Mouse (Mus musculus) layer of hippocampus, adult 9-10 months (tissue): Measurements from ENCODE around the gene D17Wsu92e.
A peak's percentile ranks its signal among the peaks of the same experiment; 100 is the strongest.
"Not testable (repeated sequence)": the region's sequence is repeated elsewhere in the genome, so short reads cannot be mapped to it uniquely, and the experiment has no call there.

Source experiments
- DNase-seq: peaks from one replicate; pipeline ENCODE4 v3.0.0; 2022; ENCODE audit warnings: low spot score

The D17Wsu92e gene

GRCm38 (mm10) chr17:27820568-27821406 is at the start of gene D17Wsu92e:
TSS of gene D17Wsu92e (minus strand) at chr17:27820648.
- peak; percentile 94 for DNase-seq

DNA sequence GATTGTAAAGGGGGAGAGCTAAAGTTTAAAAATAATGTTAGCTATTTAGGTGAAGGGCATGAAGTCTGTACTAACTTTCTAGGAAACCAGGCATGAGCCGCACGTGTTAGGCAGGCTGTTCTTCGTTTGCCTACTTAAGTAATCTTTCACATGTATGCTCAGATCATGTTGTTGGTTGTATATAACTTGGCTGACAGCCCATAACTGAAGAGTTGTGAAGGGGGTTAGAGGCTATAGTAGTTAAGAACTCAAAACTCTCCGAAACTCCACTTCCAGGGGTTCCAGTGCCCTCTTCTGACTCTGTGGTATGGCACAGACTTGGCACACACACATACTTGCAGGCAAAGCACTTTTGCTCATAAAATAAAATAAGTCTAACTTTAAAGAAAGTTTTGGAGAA is 46.3 kb upstream of the D17Wsu92e start:
- DNase-seq = no peak

- DNase-seq = no peak
Measured at GRCm38 (mm10) chr17:27865461-27865860, 45.0 kb upstream of the D17Wsu92e start.

DNA sequence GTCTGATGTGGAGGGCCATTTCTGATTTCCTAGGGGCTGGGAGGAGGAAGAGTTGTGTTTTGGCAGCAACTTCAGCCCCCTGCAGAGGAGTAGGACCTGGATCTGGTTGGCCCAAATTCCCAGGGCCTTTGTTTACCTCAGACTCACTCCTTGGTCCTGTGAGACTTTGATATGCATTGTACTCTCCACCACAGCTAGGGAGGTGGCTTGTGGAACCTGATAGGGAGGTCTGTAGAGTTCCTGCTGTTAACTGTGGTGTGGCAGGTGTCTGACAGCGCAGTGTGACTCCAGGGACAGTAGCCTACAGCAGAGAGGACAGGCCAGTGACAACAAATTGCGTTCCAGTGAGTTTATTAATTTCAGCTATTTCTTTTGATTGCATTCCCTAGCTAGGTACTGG is 38.7 kb upstream of the D17Wsu92e start:
- DNase-seq = no peak

- DNase-seq = no peak
Measured at GRCm38 (mm10) chr17:27857649-27858475, 37.4 kb upstream of the D17Wsu92e start.

GRCm38 (mm10) chr17:27856798-27857648 is 36.6 kb upstream of the D17Wsu92e start:
- no peak for DNase-seq

DNA sequence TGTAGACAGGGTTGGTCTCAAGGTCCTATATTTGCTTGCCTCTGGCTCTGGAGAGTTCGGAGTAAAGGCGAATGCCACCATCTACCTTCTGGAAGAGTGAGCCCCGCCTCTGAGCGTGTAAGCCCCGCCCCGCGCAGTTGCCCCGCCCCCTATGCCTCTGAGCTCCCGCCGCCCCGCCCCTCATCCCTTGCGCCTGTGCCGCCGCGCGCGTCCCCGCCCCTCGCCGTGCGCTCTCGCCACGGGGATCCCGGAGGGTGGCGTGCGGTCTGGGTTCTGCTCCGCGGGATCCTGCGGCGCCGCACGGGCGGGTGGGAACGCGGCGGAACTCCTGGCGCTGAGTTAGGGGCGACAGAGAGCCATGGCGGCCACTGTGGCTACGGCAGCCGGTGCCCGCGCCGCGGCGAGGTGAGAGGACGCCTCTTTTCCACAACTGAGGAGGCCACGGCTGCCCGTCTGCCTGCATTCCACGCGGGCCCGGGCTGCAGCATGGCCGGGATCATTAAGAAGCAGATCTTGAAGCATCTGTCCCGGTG is 35.9 kb upstream of the D17Wsu92e start, which contains the start of gene Uhrf1bp1:
Gene Uhrf1bp1 (plus strand): TSS at position 177 of the 533 bp plus-strand sequence.
- peak; percentile 31 for DNase-seq

- DNase-seq = no peak
Measured at GRCm38 (mm10) chr17:27851076-27851475, 30.6 kb upstream of the D17Wsu92e start.

GRCm38 (mm10) chr17:27848351-27848750 is 27.9 kb upstream of the D17Wsu92e start:
- no peak for DNase-seq

GRCm38 (mm10) chr17:27839469-27840252 is 19.2 kb upstream of the D17Wsu92e start:
- DNase-seq = peak; percentile 88

DNA sequence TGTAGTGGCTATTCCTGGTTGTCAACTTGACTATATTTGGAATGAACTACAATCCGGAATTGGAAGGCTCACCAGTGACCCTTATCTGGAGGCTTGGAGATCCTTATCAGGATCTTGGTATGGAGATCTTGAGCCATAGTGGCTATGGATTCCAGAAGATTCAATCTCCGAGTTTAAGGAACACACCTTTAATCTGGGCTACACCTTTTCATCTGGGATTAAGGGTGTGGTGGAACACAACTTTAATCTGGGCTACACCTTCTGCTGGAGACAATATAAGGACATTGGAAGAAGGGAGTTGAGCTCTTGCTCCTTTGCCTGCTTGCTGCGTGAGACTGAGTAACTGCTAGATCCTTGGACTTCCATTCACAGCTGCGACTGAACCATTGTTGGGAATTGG is 17.4 kb upstream of the D17Wsu92e start, which contains the start of gene Snrpc:
Gene Snrpc (plus strand): TSS at position 301 of the 400 bp plus-strand sequence.
- not testable (repeated sequence) for DNase-seq

DNA sequence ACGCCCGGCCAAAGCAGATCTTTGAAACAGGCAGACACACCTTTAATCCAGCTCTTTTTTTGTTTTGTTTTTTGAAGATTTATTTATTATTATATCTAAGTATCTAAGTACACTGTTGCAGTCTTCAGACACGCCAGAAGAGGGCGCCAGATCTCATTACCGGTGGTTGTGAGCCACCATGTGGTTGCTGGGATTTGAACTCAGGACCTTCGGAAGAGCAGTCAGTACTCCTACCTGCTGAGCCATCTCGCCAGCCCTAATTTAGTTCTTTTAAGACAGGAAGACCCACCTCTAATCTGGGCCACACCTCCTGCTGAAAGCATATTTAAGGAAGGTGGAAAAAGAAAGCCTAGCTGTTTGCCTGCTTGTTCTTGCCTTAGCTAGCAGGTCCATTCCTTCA is 10.0 kb upstream of the D17Wsu92e start:
- DNase-seq = no peak

DNA sequence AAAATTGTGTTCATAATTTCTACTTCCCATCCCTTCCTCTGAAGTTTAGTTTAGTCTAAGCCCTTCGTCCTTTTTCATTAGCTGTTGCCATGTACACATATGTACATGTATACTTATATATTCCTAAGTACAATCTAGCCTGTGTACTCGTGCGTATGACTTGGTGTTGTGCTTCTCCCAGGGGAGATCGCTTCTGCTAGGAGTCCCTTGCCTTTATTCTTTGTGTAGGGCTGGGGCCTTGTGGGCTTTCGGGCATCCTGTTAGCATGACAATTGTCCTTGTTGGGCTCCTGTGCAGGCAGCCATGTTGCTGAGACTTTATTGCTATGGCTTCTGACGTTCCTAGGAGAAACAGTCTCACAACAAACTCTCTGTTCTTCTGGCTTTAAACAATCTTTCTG is 7.1 kb upstream of the D17Wsu92e start:
- no peak for DNase-seq

DNA sequence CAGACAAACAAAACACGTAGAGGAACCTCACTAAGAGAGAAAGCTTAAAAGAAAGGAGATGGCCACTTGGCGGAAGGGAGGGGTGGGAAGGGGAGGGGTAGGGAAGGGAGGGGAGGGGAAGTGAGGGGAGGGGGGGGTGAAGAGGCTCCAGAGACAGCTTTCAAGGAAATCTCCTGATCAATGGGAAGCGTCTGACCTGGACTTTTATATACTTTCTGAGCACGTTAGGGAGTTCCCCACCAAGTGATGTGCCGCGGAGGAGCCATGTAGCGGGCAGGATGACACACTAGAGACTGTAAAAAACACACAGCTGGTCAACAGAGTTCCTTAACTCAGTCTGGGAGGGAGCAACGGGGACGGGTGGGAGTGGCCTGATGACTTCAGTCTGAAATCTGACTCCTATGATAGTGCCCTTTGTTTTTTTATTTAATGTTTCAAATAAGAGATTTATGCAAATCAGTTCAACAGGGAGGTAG is 6.5 kb upstream of the D17Wsu92e start:
- DNase-seq = no peak

- peak; percentile 32 for DNase-seq
Measured at GRCm38 (mm10) chr17:27825984-27826905, 5.8 kb upstream of the D17Wsu92e start.

DNA sequence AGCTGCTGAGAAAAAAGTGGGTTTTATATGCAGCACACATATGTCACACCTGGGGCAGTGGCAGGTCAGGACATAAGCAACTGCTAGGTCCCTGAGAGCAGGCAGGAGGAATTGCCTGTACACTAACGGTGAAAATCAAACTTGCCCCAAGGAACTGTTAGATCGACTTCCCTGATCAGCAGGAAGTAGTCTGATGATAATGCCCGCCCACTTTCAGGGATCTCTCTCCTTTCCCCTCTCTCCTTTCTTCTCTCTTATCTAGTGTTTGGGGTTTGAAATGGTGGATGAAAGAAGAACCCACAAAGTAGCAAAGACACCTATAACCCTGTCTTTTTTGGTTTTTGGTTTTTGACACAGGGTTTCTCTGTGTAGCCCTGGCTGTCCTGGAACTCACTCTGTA is 5.1 kb upstream of the D17Wsu92e start:
- DNase-seq = no peak

DNA sequence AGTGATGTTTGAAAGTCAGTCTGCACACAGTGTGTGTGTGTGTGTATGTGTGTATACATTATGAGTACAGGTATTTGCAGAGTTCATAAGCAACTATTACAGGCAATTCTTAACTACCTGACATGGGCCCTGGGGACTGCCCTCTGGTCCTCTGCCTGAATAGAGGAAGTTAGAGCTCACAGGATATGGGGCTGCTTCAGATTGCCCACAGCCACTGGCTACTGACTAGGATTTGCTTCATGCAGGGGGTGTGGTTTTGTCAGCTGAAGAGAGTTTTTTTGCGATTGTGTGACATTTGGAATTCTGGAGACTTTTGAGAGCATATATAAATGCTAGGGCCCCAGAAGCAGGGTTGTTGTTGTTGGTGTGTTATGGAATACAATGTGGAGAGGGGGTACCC is 4.5 kb upstream of the D17Wsu92e start:
- no peak for DNase-seq

DNA sequence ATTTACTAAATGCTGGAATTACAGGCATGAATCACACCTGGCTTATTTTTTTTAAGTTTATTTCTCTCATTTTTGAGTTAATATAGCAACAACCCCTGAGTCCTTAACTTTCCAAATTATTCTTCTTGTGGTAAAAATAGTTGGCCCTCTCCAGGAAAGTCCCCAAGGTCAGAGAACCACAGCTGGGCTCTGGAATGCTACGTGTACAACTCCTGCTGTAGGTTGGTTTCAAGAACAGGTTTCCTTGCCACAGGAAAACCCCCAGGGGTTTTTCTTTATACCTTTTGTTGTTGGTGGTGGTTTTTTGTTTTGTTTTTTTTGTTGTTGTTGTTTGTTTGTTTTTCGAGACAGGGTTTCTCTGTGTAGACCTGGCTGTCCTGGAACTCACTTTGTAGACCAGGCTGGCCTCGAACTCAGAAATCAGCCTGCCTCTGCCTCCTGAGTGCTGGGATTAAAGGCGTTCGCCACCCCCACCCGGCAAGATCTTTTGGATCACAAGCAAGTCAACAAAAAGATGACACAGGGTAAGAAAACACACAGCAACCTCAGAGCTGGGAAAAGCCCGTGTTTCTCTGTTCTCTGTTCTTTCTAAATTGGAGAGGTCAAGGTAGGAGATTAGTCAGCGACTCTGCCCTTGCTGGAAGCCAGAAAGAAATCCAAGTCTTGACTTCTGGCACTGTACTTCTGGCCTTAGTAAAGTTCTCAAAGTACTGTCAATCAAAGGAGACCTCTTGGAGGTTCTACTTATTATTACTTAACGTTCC is 2.9 kb upstream of the D17Wsu92e start:
- DNase-seq = no peak
